Mouse (Mus musculus): ENCODE measurements around the gene B4galnt2. TPM values are rescaled to one million over a fixed set of nuclear protein-coding genes. Genes with fewer than 3 reads are reported as not detected.

B4galnt2 gene
- total and polyA plus RNA-seq, 3 experiments = 0.15 to 4.5 TPM; not detected in 1

- no peak for TF ChIP-seq POLR2A (IDR thresholded peaks at IDR 0.05; ENCODE audit: control insufficient read depth in 1 of 2, insufficient read depth in 1 of 2, low read depth in 1 of 2, low read length in 2 of 2, poor library complexity in 1 of 2)
- TF ChIP-seq RCOR1 (IDR thresholded peaks at IDR 0.05; ENCODE audit: low read depth, low read length) = peak; percentile 47
- no peak for TF ChIP-seq KAT2A (conservative IDR thresholded peaks at IDR 0.05; ENCODE audit: low read depth, low read length)
- no peak for TF ChIP-seq NRF1 (IDR thresholded peaks at IDR 0.05; ENCODE audit: insufficient read depth, low read depth, low read length, poor library complexity, severe bottlenecking)
- peak; percentile 83 for TF ChIP-seq GATA1 (IDR thresholded peaks at IDR 0.05; ENCODE audit: low read depth, low read length)
- no peak for TF ChIP-seq BHLHE40 (IDR thresholded peaks at IDR 0.05; ENCODE audit: borderline replicate concordance, low read depth, low read length)
- no peak for TF ChIP-seq UBTF (IDR thresholded peaks at IDR 0.05; ENCODE audit: borderline replicate concordance, insufficient read depth, low read depth, low read length)
- TF ChIP-seq POLR2AphosphoS5 (IDR thresholded peaks at IDR 0.05; ENCODE audit: borderline replicate concordance, low read depth, low read length) = no peak
- peak; percentile 61; the same call in 1 of the 2 replicates for TF ChIP-seq TBP (IDR thresholded peaks at IDR 0.05; ENCODE audit: low read depth, low read length)
- no peak for TF ChIP-seq CHD2 (IDR thresholded peaks at IDR 0.05; ENCODE audit: low read length)
- no peak for TF ChIP-seq ELF1 (IDR thresholded peaks at IDR 0.05; ENCODE audit: low read depth, low read length)
- no peak for TF ChIP-seq MAZ (IDR thresholded peaks at IDR 0.05; ENCODE audit: low read depth, low read length)
- TF ChIP-seq TAL1 (IDR thresholded peaks at IDR 0.05; ENCODE audit: low read length) = peak; percentile 68
- TF ChIP-seq MYC (IDR thresholded peaks at IDR 0.05; ENCODE audit: low read depth, low read length) = peak; percentile 83; the same call in 1 of the 2 replicates
- TF ChIP-seq CHD1 (IDR thresholded peaks at IDR 0.05; ENCODE audit: low read depth, low read length) = no peak
- TF ChIP-seq TCF12 (IDR thresholded peaks at IDR 0.05; ENCODE audit: low read depth, low read length) = peak; percentile 70
- TF ChIP-seq SIN3A (IDR thresholded peaks at IDR 0.05; ENCODE audit: low read length) = peak; percentile 73
- no peak for TF ChIP-seq NELFE (IDR thresholded peaks at IDR 0.05; ENCODE audit: low read depth, low read length)
- no peak for TF ChIP-seq CTCF (IDR thresholded peaks at IDR 0.05 in 2 of 3, conservative IDR thresholded peaks at IDR 0.05 in 1 of 3; ENCODE audit: control insufficient read depth in 1 of 3, insufficient read depth in 1 of 3, low read depth in 2 of 3, low read length in 3 of 3, poor library complexity in 1 of 3, severe bottlenecking in 1 of 3)
- TF ChIP-seq HCFC1 (IDR thresholded peaks at IDR 0.05; ENCODE audit: low read depth, low read length) = no peak; the same call in 1 of the 2 replicates
These were observed 54.6 kb downstream of the B4galnt2 start (continued) for GRCm38 (mm10) chr11:95860071-95860490.

GRCm38 (mm10) chr11:95859468-95859855 is 55.2 kb downstream of the B4galnt2 start:
- peaks cover 2 to 30% of the 10 kb centered on the region in 2 experiments for H3K36me3 ChIP-seq (ENCODE audit: control insufficient read depth in 1 of 2, insufficient read depth in 2 of 2, low read length in 2 of 2)
- peaks cover 8 to 19% of the 10 kb centered on the region in 2 experiments for H3K4me1 ChIP-seq (ENCODE audit: control insufficient read depth in 1 of 2, insufficient read depth in 2 of 2, low read length in 2 of 2)
- DNase-seq (ENCODE audit: low read depth, low spot score) = peak; percentile 92
- no peaks in the 10 kb centered on the region for H3K27me3 ChIP-seq (ENCODE audit: control insufficient read depth in 1 of 2, insufficient read depth in 2 of 2, low read length in 2 of 2)
- peaks cover 8% of the 10 kb centered on the region for H3K79me2 ChIP-seq (ENCODE audit: control insufficient read depth, insufficient read depth, low read length, poor library complexity)
- H3K9ac ChIP-seq (ENCODE audit: control insufficient read depth, low read depth, low read length, poor library complexity, severe bottlenecking) = peak overlapping the region; percentile 79
- no peaks in the 10 kb centered on the region for H3K9me3 ChIP-seq (replicated peaks; ENCODE audit: insufficient read depth, low read length)
- peak overlapping the region; percentile 86 for H3K27ac ChIP-seq (ENCODE audit: control insufficient read depth, low read depth, low read length)
- peak overlapping the region; percentile 48 to 70 for H3K4me3 ChIP-seq (ENCODE audit: control insufficient read depth in 1 of 2, insufficient read depth in 1 of 2, low read depth in 2 of 2, low read length in 2 of 2)
- TF ChIP-seq SIN3A (IDR thresholded peaks at IDR 0.05; ENCODE audit: low read length) (peak; percentile 22), BHLHE40 (IDR thresholded peaks at IDR 0.05; ENCODE audit: borderline replicate concordance, low read depth, low read length) (peak; percentile 95), USF2 (IDR thresholded peaks at IDR 0.05; ENCODE audit: borderline replicate concordance in 1 of 2, insufficient read depth in 1 of 2, low read depth in 1 of 2, low read length in 2 of 2) (no peak), ELF1 (IDR thresholded peaks at IDR 0.05; ENCODE audit: low read depth, low read length) (no peak), MXI1 (IDR thresholded peaks at IDR 0.05; ENCODE audit: low read depth, low read length) (peak; percentile 99), MAFK (IDR thresholded peaks at IDR 0.05; ENCODE audit: borderline replicate concordance, low read depth, low read length) (no peak), MAX (IDR thresholded peaks at IDR 0.05; ENCODE audit: low read length) (peak; percentile 98), ZKSCAN1 (IDR thresholded peaks at IDR 0.05; ENCODE audit: low read depth, low read length) (no peak), ZMIZ1 (IDR thresholded peaks at IDR 0.05; ENCODE audit: low read depth, low read length) (0 out of 2 replicates have a peak, but pooled peaks have one; percentile 63), MEF2A (IDR thresholded peaks at IDR 0.05; ENCODE audit: extremely low read depth, insufficient replicate concordance, low read depth, low read length, poor library complexity, severe bottlenecking) (no peak), USF1 (IDR thresholded peaks at IDR 0.05; ENCODE audit: low read depth, low read length) (peak; percentile 72), EP300 (IDR thresholded peaks at IDR 0.05; ENCODE audit: low read depth in 1 of 2, low read length in 2 of 2) (peak in 1 of 2 experiments; percentile 5; a peak in 1 of 4 replicates), GATA1 (IDR thresholded peaks at IDR 0.05; ENCODE audit: low read depth, low read length) (no peak), KAT2A (conservative IDR thresholded peaks at IDR 0.05; ENCODE audit: low read depth, low read length) (no peak), CTCF (IDR thresholded peaks at IDR 0.05 in 2 of 3, conservative IDR thresholded peaks at IDR 0.05 in 1 of 3; ENCODE audit: control insufficient read depth in 1 of 3, insufficient read depth in 1 of 3, low read depth in 2 of 3, low read length in 3 of 3, poor library complexity in 1 of 3, severe bottlenecking in 1 of 3) (0 out of 6 replicates have a peak, but pooled peaks of 1 of the 3 experiments have one; percentile 12), ZNF384 (IDR thresholded peaks at IDR 0.05; ENCODE audit: low read depth, low read length) (no peak), TBP (IDR thresholded peaks at IDR 0.05; ENCODE audit: low read depth, low read length) (no peak), RCOR1 (IDR thresholded peaks at IDR 0.05; ENCODE audit: low read depth, low read length) (no peak), POLR2AphosphoS2 (IDR thresholded peaks at IDR 0.05; ENCODE audit: low read length) (no peak; the same call in none of the 2 replicates), NELFE (IDR thresholded peaks at IDR 0.05; ENCODE audit: low read depth, low read length) (peak; percentile 73), ZC3H11A (IDR thresholded peaks at IDR 0.05; ENCODE audit: low read depth, low read length) (no peak), CHD2 (IDR thresholded peaks at IDR 0.05; ENCODE audit: low read length) (no peak), MYC (IDR thresholded peaks at IDR 0.05; ENCODE audit: low read depth, low read length) (peak; percentile 99)

All from MEL (cell line).